Mouse (Mus musculus) G1E (cell line): ENCODE results near the gene Tsks. TPM values are rescaled to one million over a fixed set of nuclear protein-coding genes. Genes with fewer than 3 reads are reported as not detected.
A peak's percentile ranks its signal among the peaks of the same experiment; 100 is the strongest.

Experiments used
- ATAC-seq: 2 replicates; pipeline ENCODE4 v1.8.0; 2016; ENCODE audit warnings: mild to moderate bottlenecking; ENCODE audit not compliant: insufficient number of reproducible peaks, poor library complexity, low FRiP score, severe bottlenecking; ENCODE audit errors: extremely low read depth
- DNase-seq: peaks from one replicate; pipeline ENCODE4 v3.0.0; 2012; ENCODE audit warnings: low spot score
- H3K27me3 ChIP-seq: 2 replicates; pipeline ENCODE4 v1.6.1; 2012; ENCODE audit warnings: mild to moderate bottlenecking, low read length, inconsistent platforms; ENCODE audit not compliant: insufficient read depth
- H3K36me3 ChIP-seq: replicated peaks from 2 replicates; pipeline ENCODE3; 2012; ENCODE audit warnings: mild to moderate bottlenecking, inconsistent platforms
- H3K4me1 ChIP-seq: 2 replicates; pipeline ENCODE4 v1.6.1; 2012; ENCODE audit warnings: low read depth, low read length, inconsistent platforms, mixed read lengths; ENCODE audit not compliant: insufficient read depth
- H3K4me3 ChIP-seq: 2 replicates; pipeline ENCODE4 v1.5.1; 2012; ENCODE audit warnings: low read depth, mild to moderate bottlenecking, inconsistent platforms, low read length, moderate library complexity, mixed read lengths
- H3K9me3 ChIP-seq: replicated peaks from 2 replicates; pipeline ENCODE4 v1.6.1; 2012; ENCODE audit warnings: inconsistent platforms
- CTCF ChIP-seq: IDR thresholded peaks from 2 replicates; pipeline ENCODE4 v1.5.1; 2012; ENCODE audit warnings: low read depth, low read length, inconsistent platforms, mixed read lengths
- GATA1 ChIP-seq: IDR thresholded peaks from 2 replicates; pipeline ENCODE4 v1.6.1; 2012; ENCODE audit warnings: borderline replicate concordance, low read length, inconsistent platforms, mixed read lengths
- GATA2 ChIP-seq: IDR thresholded peaks from 2 replicates; pipeline ENCODE4 v1.6.1; 2012; ENCODE audit warnings: low read depth, low read length, inconsistent platforms, borderline replicate concordance
- POLR2AphosphoS5 ChIP-seq: IDR thresholded peaks from 2 replicates; pipeline ENCODE4 v1.6.1; 2012; ENCODE audit warnings: low read depth, low read length, inconsistent platforms; ENCODE audit not compliant: insufficient replicate concordance
- TAL1 ChIP-seq: conservative IDR thresholded peaks from 2 replicates; pipeline ENCODE4 v1.6.1; 2012; ENCODE audit warnings: low read depth, low read length, inconsistent platforms, mixed read lengths
- polyA plus RNA-seq: library from polyadenylated mRNA; stranded (reverse); fragments of >175 nt; gene quantifications from 2 replicates; pipeline ENCODE4 v1.2.3, GENCODE M21; 2012
- total RNA-seq, 2 experiments: library from RNA; stranded (forward) in 1 of 2; stranded (reverse) in 1 of 2; fragments of 200-1000 nt in 1 of 2; fragments of >200 nt in 1 of 2; fragmentation: Nextera tagmentation in 1 of 2; gene quantifications; 2 replicates each; pipeline ENCODE4 v1.2.3; 2014 to 2017

Gene Tsks
- total and polyA plus RNA-seq, 3 experiments, result 0.29 TPM; not detected in 2

- peak; percentile 34; the same call in 1 of the 2 replicates for TF ChIP-seq TAL1
- no peak for TF ChIP-seq POLR2AphosphoS5
- peaks cover 41% of the 10 kb centered on the region for H3K4me1 ChIP-seq
- H3K4me3 ChIP-seq, result peak overlapping the region; percentile 95
- peaks cover 42% of the 10 kb centered on the region for H3K36me3 ChIP-seq
- ATAC-seq (0 out of 2 replicates have a peak, but pooled peaks have one; percentile 12), DNase-seq (peak; percentile 29)
- H3K27me3 ChIP-seq, result no peaks in the 10 kb centered on the region
- H3K9me3 ChIP-seq, result no peaks in the 10 kb centered on the region
These were observed 14.4 kb upstream of the Tsks start for GRCm38 (mm10) chr7:44928570-44928969.

DNA sequence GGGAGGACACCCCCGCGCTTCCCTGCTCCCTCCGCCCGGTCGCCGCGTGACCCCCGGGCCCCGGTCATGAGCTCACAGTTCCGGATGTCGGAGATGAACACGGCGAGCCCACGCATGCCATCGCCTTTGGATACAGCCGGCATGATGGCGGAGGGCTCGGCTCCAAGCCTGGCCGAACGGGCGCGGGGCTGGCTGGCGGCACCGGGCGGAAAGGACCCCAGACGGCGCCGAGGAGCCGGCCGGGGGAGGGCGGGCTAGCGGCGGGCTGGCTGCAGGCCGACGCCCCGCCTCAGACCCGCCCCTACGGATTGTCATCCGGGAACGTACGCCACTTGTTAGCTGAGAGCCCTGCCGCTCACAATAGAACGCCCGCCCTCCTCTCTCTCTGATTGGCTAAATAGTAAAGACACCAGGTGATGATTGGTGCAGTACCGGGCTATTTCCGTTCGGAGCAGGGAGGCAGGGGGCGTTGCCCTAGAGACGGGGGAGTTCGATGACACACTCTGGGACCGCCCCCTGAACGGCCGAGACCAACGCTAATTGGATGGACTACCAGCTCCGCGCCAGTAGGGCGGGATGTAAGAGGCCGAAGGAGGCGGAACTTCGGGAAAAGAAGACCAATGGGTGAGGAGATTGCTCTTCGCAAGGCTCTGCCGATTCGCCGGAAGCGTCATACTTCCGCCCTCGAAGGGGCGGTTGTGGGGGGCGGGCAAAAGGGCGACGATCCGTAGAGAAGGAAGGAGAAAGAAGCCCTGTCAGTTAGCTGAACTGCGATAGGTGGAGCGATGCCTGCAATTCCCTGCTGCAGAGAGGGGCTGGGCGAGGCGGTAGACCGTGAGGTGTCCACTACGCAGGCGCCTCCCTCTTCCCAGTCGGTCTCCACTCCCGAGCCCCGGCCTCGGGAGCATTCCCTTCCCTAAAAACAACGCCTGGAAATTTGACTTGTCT is 13.5 kb upstream of the Tsks start, which contains the start of gene Ap2a1:
Ap2a1 (minus strand) TSS at position 293 of the 948 bp plus-strand sequence.
- H3K36me3 ChIP-seq, result peaks cover 35% of the 10 kb centered on the region
- H3K9me3 ChIP-seq, result no peaks in the 10 kb centered on the region
- TF ChIP-seq GATA2 (no peak), POLR2AphosphoS5 (no peak)
- H3K27me3 ChIP-seq, result no peaks in the 10 kb centered on the region
- peaks cover 41% of the 10 kb centered on the region for H3K4me1 ChIP-seq
- ATAC-seq, result peak; percentile 88
- peak; percentile 99 for DNase-seq
- H3K4me3 ChIP-seq, result peak within 1 kb of the TSS; percentile 95

- TF ChIP-seq POLR2AphosphoS5, result no peak
- no peak for TF ChIP-seq CTCF
- TF ChIP-seq GATA2, result no peak
- TF ChIP-seq TAL1, result no peak
- no peak for TF ChIP-seq GATA1
- ATAC-seq, result no peak
These were observed 4.3 kb upstream of the Tsks start for GRCm38 (mm10) chr7:44938680-44939079.

DNA sequence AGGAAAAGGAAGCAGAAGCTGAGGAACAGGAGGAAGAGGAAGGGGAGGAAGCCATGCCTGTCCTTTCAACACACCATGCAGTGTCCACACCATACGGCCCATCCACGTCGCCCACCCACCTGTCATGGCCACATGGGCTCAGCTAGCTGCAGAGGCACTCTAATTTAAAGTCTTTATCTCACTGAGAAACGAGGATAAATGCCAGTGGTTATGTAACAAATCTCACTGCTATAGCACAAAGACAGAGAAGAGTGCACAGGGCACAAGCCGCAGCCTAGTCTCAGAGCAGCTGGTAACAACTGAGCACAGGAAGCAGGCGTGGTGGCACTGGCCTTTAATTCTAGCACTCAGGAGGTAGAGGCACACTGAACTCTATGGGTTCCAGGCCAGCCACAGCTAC is 6.9 kb downstream of the Tsks start:
- no peak for DNase-seq
- Histone ChIP-seq H3K9me3 (no peaks in the 10 kb centered on the region), H3K36me3 (no peaks in the 10 kb centered on the region), H3K4me3 (no peak overlapping the region), H3K27me3 (peaks cover 62% of the 10 kb centered on the region), H3K4me1 (peaks cover 28% of the 10 kb centered on the region)
- TF ChIP-seq POLR2AphosphoS5, result no peak
- TF ChIP-seq GATA1, result no peak
- TF ChIP-seq TAL1, result no peak
- TF ChIP-seq CTCF, result no peak
- TF ChIP-seq GATA2, result no peak
- no peak for ATAC-seq

More at GRCm38 (mm10) chr7:44938680-44939079, 4.3 kb upstream of the Tsks start:
- H3K4me3 ChIP-seq, result no peak overlapping the region
- no peak for DNase-seq
- H3K9me3 ChIP-seq, result peaks cover 3% of the 10 kb centered on the region; the same call in 1 of the 2 replicates
- no peaks in the 10 kb centered on the region for H3K36me3 ChIP-seq
- H3K4me1 ChIP-seq, result no peaks in the 10 kb centered on the region
- peaks cover 11% of the 10 kb centered on the region for H3K27me3 ChIP-seq

- ATAC-seq (peak; percentile 57), DNase-seq (peak; percentile 80)
- Histone ChIP-seq H3K36me3 (no peaks in the 10 kb centered on the region), H3K9me3 (no peaks in the 10 kb centered on the region), H3K4me3 (peak overlapping the region; percentile 73), H3K27me3 (peaks cover 52% of the 10 kb centered on the region), H3K4me1 (peaks cover 28% of the 10 kb centered on the region)
- TF ChIP-seq TAL1, result no peak
- no peak for TF ChIP-seq POLR2AphosphoS5
- TF ChIP-seq CTCF, result no peak
- no peak for TF ChIP-seq GATA2
- no peak for TF ChIP-seq GATA1
These were observed 9.0 kb downstream of the Tsks start for GRCm38 (mm10) chr7:44951960-44952359.

- ATAC-seq (peak; percentile 92), DNase-seq (peak; percentile 88)
- Histone ChIP-seq H3K9me3 (no peaks in the 10 kb centered on the region), H3K36me3 (no peaks in the 10 kb centered on the region), H3K27me3 (peaks cover 47% of the 10 kb centered on the region), H3K4me1 (peaks cover 28% of the 10 kb centered on the region), H3K4me3 (peak overlapping the region; percentile 73)
- TF ChIP-seq GATA1, result no peak
- TF ChIP-seq TAL1, result no peak
- TF ChIP-seq GATA2, result no peak
These were observed 9.8 kb downstream of the Tsks start for GRCm38 (mm10) chr7:44952611-44953306.
